Mouse (Mus musculus): Measurements from ENCODE around the gene Sod1. TPM values are rescaled to one million over a fixed set of nuclear protein-coding genes. Genes with fewer than 3 reads are reported as not detected.

The Sod1 gene
- polyA plus RNA-seq, 1 experiment = 497 TPM

DNA sequence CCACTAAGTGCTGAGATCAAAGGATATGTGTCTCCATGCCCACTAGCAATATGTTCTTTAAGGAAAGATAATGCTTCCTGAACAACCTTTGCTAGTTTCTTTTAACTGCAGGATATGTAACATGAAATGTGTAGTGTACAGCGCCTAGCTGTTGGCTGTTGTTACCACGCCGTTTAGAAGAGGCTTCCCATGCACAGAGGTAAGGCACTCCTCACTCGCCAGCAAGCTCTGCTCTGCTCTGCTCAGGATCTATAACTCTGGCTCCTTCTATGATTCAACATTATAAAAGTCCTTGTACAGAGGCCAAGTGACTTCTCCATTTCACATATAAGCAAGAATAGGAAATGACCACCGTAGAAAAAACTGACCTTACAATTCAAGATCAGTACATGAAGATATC lies 39.1 kb downstream of the Sod1 start:
- H3K4me3 ChIP-seq (ENCODE audit: insufficient read depth, low read depth, low read length) = no peak overlapping the region
- 91% methylated on average over 5 of the region's 5 CpGs for WGBS
- no peaks in the 10 kb centered on the region for H3K4me1 ChIP-seq (ENCODE audit: control insufficient read depth, insufficient read depth, low read length)
- TF ChIP-seq CTCF (IDR thresholded peaks at IDR 0.05; ENCODE audit: insufficient read depth, low read depth, low read length) = no peak
- TF ChIP-seq POLR2A (IDR thresholded peaks at IDR 0.05; ENCODE audit: insufficient read depth, low read depth, low read length) = no peak
- H3K27ac ChIP-seq (ENCODE audit: insufficient read depth, low read depth, low read length) = no peak overlapping the region

DNA sequence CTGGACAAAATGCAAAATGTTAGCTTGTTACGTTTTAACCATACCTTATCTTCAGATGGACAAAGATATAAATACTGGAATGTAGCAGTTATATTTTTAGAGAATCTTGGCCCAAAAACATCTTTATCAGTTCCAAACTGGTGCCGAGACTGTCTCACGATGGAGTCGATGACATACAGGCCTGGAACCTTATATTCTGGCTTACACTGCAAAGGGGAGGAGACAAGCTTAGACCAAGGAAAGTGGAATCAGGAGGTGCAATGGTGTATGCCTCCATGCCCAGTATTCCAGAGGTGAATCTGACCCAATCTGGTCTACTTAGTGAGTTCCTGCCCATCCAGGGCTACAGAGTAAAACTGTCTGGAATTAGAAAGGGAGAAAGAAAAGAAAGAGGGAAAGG lies 39.5 kb downstream of the Sod1 start:
- Histone ChIP-seq H3K4me1 (ENCODE audit: control insufficient read depth, insufficient read depth, low read length) (no peaks in the 10 kb centered on the region), H3K4me3 (ENCODE audit: insufficient read depth, low read depth, low read length) (no peak overlapping the region), H3K27ac (ENCODE audit: insufficient read depth, low read depth, low read length) (no peak overlapping the region)
- TF ChIP-seq CTCF (IDR thresholded peaks at IDR 0.05; ENCODE audit: insufficient read depth, low read depth, low read length) (no peak), POLR2A (IDR thresholded peaks at IDR 0.05; ENCODE audit: insufficient read depth, low read depth, low read length) (no peak)
- WGBS = 83% methylated on average over 4 of the region's 4 CpGs

DNA sequence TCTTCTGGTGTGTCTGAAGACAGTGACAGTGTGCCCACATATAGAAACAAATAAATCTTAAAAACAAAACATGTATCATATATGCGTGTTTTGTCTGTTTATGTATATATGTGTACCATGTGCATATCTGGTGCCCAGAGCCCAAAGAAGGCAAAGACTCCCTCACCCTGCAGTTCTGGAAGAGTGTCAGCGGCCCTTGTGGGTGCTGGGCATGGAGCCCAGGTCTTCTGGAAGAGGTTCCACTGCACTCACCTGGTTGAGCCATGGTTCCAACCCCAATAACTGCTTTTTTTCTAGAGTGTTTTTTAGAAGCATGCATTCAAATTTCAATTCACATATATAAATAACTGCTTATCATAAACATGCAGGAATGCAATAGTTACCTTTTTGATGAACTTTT lies 41.2 kb downstream of the Sod1 start:
- no peak for TF ChIP-seq CTCF (IDR thresholded peaks at IDR 0.05; ENCODE audit: insufficient read depth, low read depth, low read length)
- no peak for TF ChIP-seq POLR2A (IDR thresholded peaks at IDR 0.05; ENCODE audit: insufficient read depth, low read depth, low read length)
- no peak overlapping the region for H3K4me3 ChIP-seq (ENCODE audit: insufficient read depth, low read depth, low read length)
- 97% methylated on average over 2 of the region's 2 CpGs for WGBS
- H3K4me1 ChIP-seq (ENCODE audit: control insufficient read depth, insufficient read depth, low read length) = no peaks in the 10 kb centered on the region
- H3K27ac ChIP-seq (ENCODE audit: insufficient read depth, low read depth, low read length) = no peak overlapping the region

DNA sequence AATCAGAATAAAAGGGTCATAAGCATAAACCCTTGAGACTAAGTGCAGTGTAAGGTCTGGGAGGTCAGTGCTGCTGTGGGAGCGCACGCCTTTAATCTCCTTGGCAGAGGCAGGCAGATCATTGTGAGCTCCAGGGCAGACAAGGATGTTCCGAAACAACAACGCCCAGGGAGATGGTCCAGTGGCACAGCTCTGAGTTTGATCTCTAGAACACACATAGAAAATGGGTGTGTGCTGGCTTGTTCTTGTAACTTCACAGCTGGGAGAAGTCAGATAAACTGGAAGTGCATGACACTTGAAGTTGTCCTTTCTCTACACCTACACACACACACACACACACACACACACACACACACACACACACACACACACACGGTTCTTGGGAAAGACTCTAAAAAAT lies 43.5 kb downstream of the Sod1 start:
- TF ChIP-seq POLR2A (IDR thresholded peaks at IDR 0.05; ENCODE audit: insufficient read depth, low read depth, low read length) (no peak), CTCF (IDR thresholded peaks at IDR 0.05; ENCODE audit: insufficient read depth, low read depth, low read length) (no peak)
- Histone ChIP-seq H3K4me1 (ENCODE audit: control insufficient read depth, insufficient read depth, low read length) (no peaks in the 10 kb centered on the region), H3K4me3 (ENCODE audit: insufficient read depth, low read depth, low read length) (no peak overlapping the region), H3K27ac (ENCODE audit: insufficient read depth, low read depth, low read length) (no peak overlapping the region)
- 72% methylated on average over 5 of the region's 5 CpGs for WGBS

DNA sequence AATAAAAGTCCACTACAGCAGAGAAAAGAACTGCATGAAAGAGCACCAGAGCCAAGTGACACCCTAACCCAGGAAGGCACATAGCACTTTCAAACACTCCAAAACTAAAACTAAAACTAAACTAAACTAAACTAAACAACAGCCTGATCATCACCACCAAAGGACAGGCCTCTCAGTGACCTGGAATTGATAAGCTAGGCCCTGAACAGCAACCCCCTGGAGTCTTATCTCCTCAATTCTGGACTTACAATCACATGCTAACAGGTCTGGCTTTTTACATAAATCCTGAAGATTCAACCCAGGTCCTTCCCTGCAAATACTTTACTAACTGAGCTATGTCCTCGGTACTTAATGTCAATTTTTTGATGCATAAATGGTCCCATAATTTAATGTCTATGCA lies 44.6 kb downstream of the Sod1 start:
- Histone ChIP-seq H3K4me3 (ENCODE audit: insufficient read depth, low read depth, low read length) (no peak overlapping the region), H3K27ac (ENCODE audit: insufficient read depth, low read depth, low read length) (no peak overlapping the region), H3K4me1 (ENCODE audit: control insufficient read depth, insufficient read depth, low read length) (no peaks in the 10 kb centered on the region)
- no peak for TF ChIP-seq POLR2A (IDR thresholded peaks at IDR 0.05; ENCODE audit: insufficient read depth, low read depth, low read length)
- no peak for TF ChIP-seq CTCF (IDR thresholded peaks at IDR 0.05; ENCODE audit: insufficient read depth, low read depth, low read length)
- WGBS = 80% methylated on average over 1 of the region's 1 CpGs

DNA sequence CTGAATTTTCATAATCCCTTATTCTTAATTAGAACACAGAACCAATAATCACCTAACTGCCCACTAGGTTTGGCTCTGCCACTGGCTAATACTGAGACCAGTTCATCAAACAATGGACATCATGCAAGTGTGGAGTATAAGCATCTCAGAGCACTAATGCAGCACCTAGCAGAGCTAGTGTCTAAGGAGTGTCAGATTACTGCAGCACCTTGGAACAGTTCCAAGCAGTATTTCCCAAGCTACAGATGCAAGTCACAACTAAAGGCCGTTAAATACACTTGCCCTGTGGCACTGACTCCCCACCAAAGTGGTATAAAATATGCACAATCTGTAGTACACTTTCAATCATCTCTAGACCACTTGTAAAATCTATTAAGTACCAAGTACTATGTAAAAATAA lies 46.0 kb downstream of the Sod1 start:
- Histone ChIP-seq H3K4me1 (ENCODE audit: control insufficient read depth, insufficient read depth, low read length) (no peaks in the 10 kb centered on the region), H3K27ac (ENCODE audit: insufficient read depth, low read depth, low read length) (no peak overlapping the region), H3K4me3 (ENCODE audit: insufficient read depth, low read depth, low read length) (no peak overlapping the region)
- 9% methylated on average over 1 of the region's 1 CpGs for WGBS
- TF ChIP-seq POLR2A (IDR thresholded peaks at IDR 0.05; ENCODE audit: insufficient read depth, low read depth, low read length) (no peak), CTCF (IDR thresholded peaks at IDR 0.05; ENCODE audit: insufficient read depth, low read depth, low read length) (no peak)

DNA sequence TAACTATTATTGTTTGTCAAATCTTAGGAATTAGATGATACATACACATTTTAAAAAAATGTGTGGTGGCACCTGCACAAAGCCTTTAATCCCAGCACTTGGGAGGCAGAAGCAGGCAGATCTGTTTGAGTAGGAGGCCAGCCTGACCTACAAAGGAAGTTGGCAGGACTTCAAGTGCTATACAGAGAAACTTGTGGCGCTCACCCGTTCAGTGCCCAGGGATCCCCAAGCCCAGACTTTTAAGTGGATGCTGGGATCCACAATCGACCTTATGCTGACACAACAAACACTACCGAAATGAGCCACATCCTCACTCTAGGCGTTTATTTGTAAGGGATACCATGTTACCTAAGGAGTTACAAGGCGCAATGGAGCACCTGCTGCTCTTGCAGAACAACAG lies 55.0 kb downstream of the Sod1 start:
- no peak overlapping the region for H3K4me3 ChIP-seq (ENCODE audit: insufficient read depth, low read depth, low read length)
- no peak for TF ChIP-seq POLR2A (IDR thresholded peaks at IDR 0.05; ENCODE audit: insufficient read depth, low read depth, low read length)
- no peak for TF ChIP-seq CTCF (IDR thresholded peaks at IDR 0.05; ENCODE audit: insufficient read depth, low read depth, low read length)
- H3K27ac ChIP-seq (ENCODE audit: insufficient read depth, low read depth, low read length) = no peak overlapping the region
- H3K4me1 ChIP-seq (ENCODE audit: control insufficient read depth, insufficient read depth, low read length) = peaks cover 2% of the 10 kb centered on the region; the same call in 1 of the 2 replicates
- 71% methylated on average over 6 of the region's 6 CpGs for WGBS

Other genes with a start within 250 kb of the Sod1 start
- gene Tiam1, start 77.0 kb upstream of the Sod1 start, polyA plus RNA-seq (2012; ENCODE audit: insufficient read depth, insufficient read length, low replicate concordance, missing spikeins) = 370 TPM in 1 of 2 replicates, not detected in the other
- not detected in 2 replicates for gene Scaf4, start 63.7 kb downstream of the Sod1 start, polyA plus RNA-seq (2012; ENCODE audit: insufficient read depth, insufficient read length, low replicate concordance, missing spikeins)
- gene Hunk, start 165.3 kb downstream of the Sod1 start, polyA plus RNA-seq (2012; ENCODE audit: insufficient read depth, insufficient read length, low replicate concordance, missing spikeins) = not detected in 2 replicates